Mouse (Mus musculus) cerebellum, postnatal 25 days (tissue): ENCODE data around the gene Plagl1.

Experiments used
- DNase-seq, 2 experiments: peaks; one replicate each; pipeline ENCODE4 v3.0.0; 2021; ENCODE audit warnings: mixed read lengths in 2 of 2

Gene Plagl1

GRCm38 (mm10) chr10:13135751-13136150 is 75.4 kb downstream of the Plagl1 start:
- DNase-seq = no peak

GRCm38 (mm10) chr10:13137906-13138305 is 77.6 kb downstream of the Plagl1 start:
- no peak for DNase-seq

- DNase-seq = no peak
Measured at GRCm38 (mm10) chr10:13140434-13140833, 80.1 kb downstream of the Plagl1 start.

GRCm38 (mm10) chr10:13150435-13150834 is 90.1 kb downstream of the Plagl1 start:
- no peak for DNase-seq

- DNase-seq = no peak
Measured at GRCm38 (mm10) chr10:13151353-13151752, 91.0 kb downstream of the Plagl1 start.

- no peak for DNase-seq
Measured at GRCm38 (mm10) chr10:13152811-13153364, 92.6 kb downstream of the Plagl1 start.

GRCm38 (mm10) chr10:13155377-13155776 is 95.1 kb downstream of the Plagl1 start:
- DNase-seq = no peak

GRCm38 (mm10) chr10:13160913-13161312 is 100.6 kb downstream of the Plagl1 start:
- DNase-seq = no peak

- DNase-seq = no peak
Measured at GRCm38 (mm10) chr10:13162031-13162430, 101.7 kb downstream of the Plagl1 start.

GRCm38 (mm10) chr10:13168461-13168860 is 108.2 kb downstream of the Plagl1 start:
- no peak for DNase-seq

- DNase-seq = no peak
Measured at GRCm38 (mm10) chr10:13170739-13171448, 110.6 kb downstream of the Plagl1 start.

- no peak for DNase-seq
Measured at GRCm38 (mm10) chr10:13171461-13171860, 111.2 kb downstream of the Plagl1 start.

- peak in 1 of 2 experiments; percentile 8 for DNase-seq
Measured at GRCm38 (mm10) chr10:13172798-13173221, 112.5 kb downstream of the Plagl1 start.

- DNase-seq = no peak
Measured at GRCm38 (mm10) chr10:13175866-13176265, 115.6 kb downstream of the Plagl1 start.

GRCm38 (mm10) chr10:13177973-13178624 is 117.8 kb downstream of the Plagl1 start, which contains the start of gene Zc2hc1b:
Zc2hc1b (minus strand) TSS chr10:13178023.
- DNase-seq = no peak

- DNase-seq = no peak
Measured at GRCm38 (mm10) chr10:13180211-13180610, 119.9 kb downstream of the Plagl1 start.
